Mouse (Mus musculus) retina, postnatal 1 day (tissue): ENCODE measurements around the gene Mmp17.

ENCODE experiments used
- DNase-seq: peaks from one replicate; pipeline ENCODE4 v3.0.0-alpha.2; 2012

The Mmp17 gene

GRCm38 (mm10) chr5:129583761-129584582, at the start of gene Mmp17:
TSS of gene Mmp17 (plus strand) at chr5:129584169.
- DNase-seq, result peak; percentile 93

DNA sequence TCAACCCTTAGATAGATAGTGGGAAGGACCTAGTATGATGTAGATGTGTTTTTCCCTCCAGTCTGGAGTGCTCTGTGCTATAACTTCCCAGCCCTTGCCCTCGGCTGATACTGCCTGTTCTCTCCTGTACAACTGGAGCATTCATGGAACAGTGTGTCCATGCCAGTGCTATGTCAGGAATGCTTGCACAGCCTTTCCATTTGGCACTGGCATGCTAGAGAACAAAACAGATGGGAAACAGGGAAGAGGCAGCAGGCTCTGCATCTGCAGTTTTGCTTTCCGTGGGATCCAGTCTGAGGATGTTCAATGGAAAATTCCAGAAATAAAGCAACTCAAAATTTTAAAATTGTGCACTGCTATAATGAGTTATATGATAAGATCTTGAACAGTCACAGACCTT, 49.5 kb upstream of the Mmp17 start:
- no peak for DNase-seq

GRCm38 (mm10) chr5:129535021-129535420, 48.9 kb upstream of the Mmp17 start:
- DNase-seq, result no peak

DNA sequence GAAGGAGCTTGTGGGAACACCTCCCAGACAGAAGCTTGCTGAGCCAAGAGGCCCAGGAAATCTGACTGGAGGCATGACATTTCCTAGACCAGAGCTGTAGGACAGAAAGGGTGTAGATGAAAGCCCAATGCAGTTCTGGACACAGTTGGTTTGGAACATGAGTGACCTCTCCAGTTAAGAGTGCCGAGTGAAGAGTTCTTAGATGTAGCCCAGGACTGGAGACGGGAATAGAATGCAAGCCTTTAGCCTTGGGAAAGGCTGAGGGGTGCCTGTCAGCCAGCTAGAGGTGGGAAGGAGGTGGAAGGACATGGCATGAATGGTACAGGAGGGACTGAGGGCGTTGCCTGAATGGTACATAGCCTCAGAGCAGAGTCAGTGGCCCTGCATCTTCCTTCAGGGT, 48.5 kb upstream of the Mmp17 start:
- no peak for DNase-seq

DNA sequence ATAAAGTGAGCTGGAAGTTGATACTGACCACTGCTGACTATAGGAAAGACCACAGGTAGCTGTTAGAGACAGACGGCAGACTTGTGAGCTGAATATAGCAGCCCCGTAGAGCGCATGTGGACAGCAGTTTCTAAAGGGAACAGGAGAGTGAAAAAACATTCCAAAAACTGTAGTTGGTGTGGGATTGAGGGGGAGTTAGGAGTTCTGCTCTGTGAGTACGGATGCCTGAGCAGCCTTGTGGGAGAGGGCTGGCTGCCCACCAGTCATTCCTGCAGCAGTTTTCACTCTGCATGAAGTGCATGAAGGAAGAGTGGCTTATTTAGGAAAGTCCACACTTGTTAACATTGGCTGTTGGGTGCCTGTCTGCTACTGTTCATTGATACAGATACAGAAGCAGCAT, 45.1 kb upstream of the Mmp17 start:
- no peak for DNase-seq

DNA sequence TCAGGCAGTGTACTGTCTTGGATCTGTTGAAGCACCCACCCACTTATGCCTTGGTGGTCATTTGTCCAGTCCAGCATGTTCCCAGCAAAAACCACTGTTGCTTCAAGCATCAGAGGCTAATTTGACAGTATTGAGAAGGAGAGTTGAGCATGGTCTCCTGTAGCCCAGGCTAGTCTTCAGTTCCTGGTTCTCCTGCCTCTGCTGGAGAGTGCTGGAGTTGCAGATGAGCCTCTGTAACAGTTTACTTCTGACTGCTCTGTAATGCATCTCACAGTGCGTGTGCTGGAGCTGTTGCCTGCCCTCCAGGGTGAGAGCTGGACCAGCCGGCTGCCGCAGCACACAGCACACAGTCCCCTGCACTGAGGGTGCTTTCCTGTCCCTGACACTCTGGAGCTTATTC, 41.7 kb upstream of the Mmp17 start:
- no peak for DNase-seq

DNA sequence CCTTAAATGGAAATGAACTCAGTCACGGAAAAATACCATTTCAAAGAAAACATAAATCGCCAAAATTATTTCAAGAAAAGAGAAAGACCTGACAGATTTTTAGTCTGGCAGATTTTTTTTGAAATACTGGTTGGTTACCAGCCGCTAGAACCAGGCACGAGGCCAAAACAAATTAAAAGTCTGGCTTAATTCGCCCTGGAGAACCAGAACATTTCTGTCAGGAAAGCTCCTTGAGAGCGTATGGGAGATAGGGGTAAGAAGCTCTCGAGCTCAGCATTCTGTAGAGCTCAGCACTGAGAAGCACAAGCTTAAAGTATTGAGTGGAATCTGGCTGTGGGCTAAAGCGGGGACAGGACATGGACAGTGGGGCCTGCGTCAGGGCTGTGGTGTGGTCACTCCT, 38.2 kb upstream of the Mmp17 start:
- DNase-seq, result no peak

- DNase-seq, result peak; percentile 57
Observed at GRCm38 (mm10) chr5:129549716-129550115, 34.3 kb upstream of the Mmp17 start.

DNA sequence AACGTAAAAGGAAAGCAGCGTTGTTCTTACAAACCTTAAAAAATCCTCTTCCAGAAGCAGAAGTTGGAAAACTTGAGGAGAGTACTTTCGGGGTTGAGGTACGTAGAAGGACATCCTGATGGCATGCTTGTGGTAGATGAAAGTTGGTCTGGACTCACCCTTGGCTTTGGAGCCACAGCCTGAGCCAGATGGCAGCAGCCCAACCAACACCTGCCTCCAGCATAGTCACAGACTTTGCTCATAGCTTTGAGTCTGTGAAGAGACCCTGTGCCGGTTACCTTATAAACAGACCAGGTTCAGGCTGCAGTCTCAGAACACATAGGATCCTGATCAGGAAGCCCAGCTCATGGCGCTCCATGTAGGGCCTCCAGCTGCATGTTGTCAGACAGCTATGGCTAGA, 33.2 kb upstream of the Mmp17 start:
- no peak for DNase-seq

GRCm38 (mm10) chr5:129551991-129552390, 32.0 kb upstream of the Mmp17 start:
- DNase-seq, result no peak

- no peak for DNase-seq
Observed at GRCm38 (mm10) chr5:129553642-129554041, 30.3 kb upstream of the Mmp17 start.

- DNase-seq, result no peak
Observed at GRCm38 (mm10) chr5:129558591-129558990, 25.4 kb upstream of the Mmp17 start.

- no peak for DNase-seq
Observed at GRCm38 (mm10) chr5:129559283-129559682, 24.7 kb upstream of the Mmp17 start.

- no peak for DNase-seq
Observed at GRCm38 (mm10) chr5:129562342-129562741, 21.6 kb upstream of the Mmp17 start.

- no peak for DNase-seq
Observed at GRCm38 (mm10) chr5:129568596-129568995, 15.4 kb upstream of the Mmp17 start.

DNA sequence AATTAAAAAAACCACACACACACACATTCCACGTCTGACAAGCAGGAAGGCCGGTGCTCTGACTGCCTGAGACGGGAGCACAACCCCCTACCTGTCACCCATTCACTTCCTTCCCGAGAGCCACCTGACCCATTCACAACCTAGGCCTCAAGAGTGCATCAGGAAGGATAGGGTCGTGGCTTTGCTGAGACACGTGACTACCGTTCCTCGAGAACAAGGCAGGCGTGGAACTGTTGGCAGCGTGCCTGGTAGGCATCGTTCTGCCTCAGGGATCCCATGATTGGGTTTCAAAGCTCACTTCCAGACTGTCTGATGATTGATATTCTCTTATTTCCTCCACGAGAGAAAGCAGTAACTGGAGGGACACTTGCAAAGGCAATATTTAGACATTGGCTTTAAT, 5.8 kb upstream of the Mmp17 start:
- DNase-seq, result peak; percentile 24

DNA sequence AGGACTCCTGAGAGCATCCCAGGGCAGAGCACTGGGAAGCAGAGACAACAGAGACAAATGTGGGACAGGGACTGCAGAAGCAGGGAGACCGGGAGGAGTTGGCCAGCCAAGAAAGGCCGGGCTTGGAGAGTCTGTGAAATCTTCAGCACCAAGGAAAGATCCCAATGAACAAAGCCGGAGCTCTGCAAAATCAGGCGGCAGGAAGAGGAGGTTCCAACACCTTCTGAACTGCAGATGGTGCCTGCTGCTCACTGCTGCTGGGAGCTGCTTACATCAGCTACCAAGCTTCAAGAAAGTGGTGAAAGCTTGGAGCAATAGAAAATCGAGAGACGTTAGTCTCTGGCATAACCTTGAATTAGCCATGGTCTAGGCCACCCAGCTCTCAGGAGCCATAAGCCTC, 3.9 kb upstream of the Mmp17 start:
- no peak for DNase-seq

- DNase-seq, result no peak
Observed at GRCm38 (mm10) chr5:129580572-129580971, 3.4 kb upstream of the Mmp17 start.

DNA sequence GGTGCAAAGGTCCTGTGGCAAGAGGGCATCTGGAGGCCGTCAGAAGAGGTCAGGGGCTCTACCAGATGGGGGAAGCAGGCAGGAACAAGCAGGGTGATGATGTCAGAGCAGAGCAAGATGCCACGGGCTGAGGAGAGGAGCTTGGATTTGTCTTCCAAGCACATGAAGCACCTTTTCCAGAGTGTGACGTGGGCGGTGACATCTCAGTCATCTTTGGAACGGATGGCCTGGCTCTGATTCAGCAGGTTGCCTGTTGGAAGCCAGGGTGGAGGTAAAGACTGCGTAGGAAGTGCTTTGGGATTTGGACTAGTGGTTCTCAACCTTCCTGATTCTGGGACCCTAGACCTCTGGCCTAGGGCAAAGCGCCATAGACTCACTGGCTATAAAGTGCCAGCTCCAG, 3.0 kb upstream of the Mmp17 start:
- DNase-seq, result no peak

- no peak for DNase-seq
Observed at GRCm38 (mm10) chr5:129583331-129583730, 638 bp upstream of the Mmp17 start.

DNA sequence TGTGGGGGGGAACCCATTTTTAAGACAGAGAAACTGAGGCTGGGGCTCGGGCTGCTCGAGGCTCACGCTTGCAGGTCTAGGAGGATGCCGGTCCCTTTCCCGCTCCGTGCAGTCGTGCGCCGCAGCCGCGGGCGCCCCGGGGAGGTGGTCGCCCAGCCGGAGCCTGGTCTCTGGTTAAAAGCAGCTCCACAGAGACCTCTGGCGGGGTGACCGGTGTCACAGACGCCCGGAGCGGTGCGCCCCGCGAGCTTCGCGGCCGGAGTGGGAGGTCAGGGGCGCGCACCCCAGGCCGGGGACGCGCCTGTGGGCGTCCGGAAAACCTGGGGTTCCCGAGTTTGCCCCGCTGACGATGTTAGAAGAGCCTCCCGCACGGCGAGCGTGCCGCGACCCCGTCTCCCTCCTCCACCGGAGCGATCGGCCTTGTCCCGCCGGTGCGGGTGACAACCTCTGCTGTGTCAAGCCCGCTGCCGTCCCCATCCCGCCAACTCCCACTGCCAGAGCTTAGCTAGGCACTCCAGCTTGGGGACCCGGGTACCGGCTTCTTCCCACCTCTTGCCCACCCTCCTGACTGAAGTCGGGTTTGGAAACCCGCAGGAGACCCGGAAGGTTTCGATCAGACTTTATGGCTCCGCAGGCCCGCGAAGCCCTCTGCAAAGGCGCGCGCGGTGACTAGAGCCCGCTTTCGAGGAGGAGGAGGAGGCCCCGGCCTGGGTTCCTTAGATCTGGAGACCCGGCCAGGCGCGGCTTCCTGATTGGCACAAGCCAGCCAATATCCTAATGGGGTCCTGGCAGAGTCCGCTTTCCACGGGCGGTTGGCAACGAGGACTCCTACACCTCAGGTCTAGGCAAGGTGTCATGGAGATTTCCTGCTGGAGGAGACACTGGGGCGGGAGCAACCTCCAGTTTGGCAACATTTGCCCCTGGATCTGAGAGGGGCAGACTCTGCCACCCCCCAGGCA, 893 bp downstream of the Mmp17 start:
- DNase-seq, result peak; percentile 62

GRCm38 (mm10) chr5:129586016-129586415, 2.0 kb downstream of the Mmp17 start:
- peak; percentile 95 for DNase-seq

- no peak for DNase-seq
Observed at GRCm38 (mm10) chr5:129586471-129586870, 2.5 kb downstream of the Mmp17 start.

DNA sequence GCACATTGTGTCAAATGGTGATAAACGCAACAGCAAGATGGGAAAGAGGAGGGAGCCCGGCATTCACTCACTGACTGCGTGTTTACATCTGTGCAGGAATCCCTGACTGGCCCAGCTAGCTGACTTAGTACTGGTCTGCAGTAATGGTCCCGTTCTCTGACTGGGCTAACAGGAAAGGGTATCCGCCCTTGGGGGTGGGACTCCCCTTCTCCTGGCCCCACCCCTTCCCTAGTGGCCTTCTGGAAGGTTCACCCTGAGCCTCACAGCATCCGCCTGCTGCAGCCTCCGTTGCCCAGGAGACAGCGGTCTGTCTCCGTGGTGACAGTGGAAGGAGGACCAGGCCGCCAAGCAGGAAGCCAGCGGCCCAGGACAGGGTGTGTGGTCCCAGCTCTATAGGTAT, 6.9 kb downstream of the Mmp17 start:
- peak; percentile 51 for DNase-seq
